In the genomic region with DNA sequence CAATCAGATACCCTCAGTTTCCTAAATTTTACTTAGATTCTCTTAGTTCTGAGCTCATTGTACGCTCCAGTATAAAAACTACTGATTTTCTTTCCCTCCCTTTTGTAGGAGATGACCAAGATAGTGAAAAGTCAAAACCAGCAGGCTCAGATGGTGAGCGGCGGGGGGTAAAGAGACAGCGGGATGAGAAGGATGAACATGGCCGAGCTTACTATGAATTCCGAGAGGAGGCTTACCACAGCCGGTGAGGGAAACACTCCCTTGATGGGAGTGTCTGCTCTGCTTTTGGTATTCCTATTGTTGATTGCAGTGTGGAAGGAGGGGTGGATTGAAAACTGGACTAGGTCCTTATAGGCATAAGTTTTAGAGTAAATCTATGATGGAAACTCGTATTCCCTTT, we compare ENCODE assay signal across 9 mouse cellular contexts. TPM values are rescaled to one million over a fixed set of nuclear protein-coding genes. Genes with fewer than 3 reads are reported as not detected.
DNase-seq lines count a peak whose midpoint lies in the region; ATAC-seq and TF ChIP-seq lines count a peak whose summit lies in the region.
"Had no signal": no experiment of that assay in that cellular context is flagged by ENCODE, and none has a peak within 500 bp of the region (broad histone marks: within the 10 kb centered on the region; RNA-seq: fewer than 3 reads in every experiment).

No protein-coding gene starts in this region.

- ATAC-seq in erythroblast, adult 5-6 weeks (replicated peaks; ENCODE audit: low FRiP score, poor library complexity, severe bottlenecking), result no peak
- no peak for ATAC-seq in liver, embryonic 13.5 days (ENCODE audit: low read depth)

- H3K4me2 ChIP-seq in CH12.LX (ENCODE audit: insufficient read depth, low read depth, poor library complexity, severe bottlenecking), result peak overlapping the region; percentile 72
- peak overlapping the region; percentile 91 for H3K4me2 ChIP-seq in liver, embryonic 13.5 days

- peak overlapping the region; percentile 50 for H3K4me3 ChIP-seq in erythroblast, embryonic 14.5 days (replicated peaks)
- peak overlapping the region in 2 of 3 experiments; percentile 23 to 46 for H3K4me3 ChIP-seq in CH12.LX (replicated peaks in 1 of 3; ENCODE audit: low read depth in 2 of 3, low read length in 2 of 3, poor library complexity in 1 of 3)
- H3K4me3 ChIP-seq in forebrain, embryonic 10.5 days, result peak overlapping the region; percentile 81
- H3K4me3 ChIP-seq in liver, embryonic 13.5 days (replicated peaks), result peak overlapping the region; percentile 98

- no peak for TF ChIP-seq CTCF in CH12.LX (conservative IDR thresholded peaks at IDR 0.05 in 1 of 2, IDR thresholded peaks at IDR 0.05 in 1 of 2; ENCODE audit: low read depth in 2 of 2, low read length in 2 of 2)

- no peak for TF ChIP-seq RAD21 in CH12.LX (IDR thresholded peaks at IDR 0.05; ENCODE audit: low read depth, low read length)

- in situ Hi-C loops in CH12.LX (cut with MboI; ENCODE audit: low pct_ligation_motif_present, low pct_unique_long_range_greater_than_20kb, low sequenced_read_pairs), result no loop called here

- no peak for TF ChIP-seq POLR2A in CH12.LX (IDR thresholded peaks at IDR 0.05; ENCODE audit: low read depth, low read length)

- peaks cover 28% of the 10 kb centered on the region for H3K4me1 ChIP-seq in erythroblast, embryonic 14.5 days (ENCODE audit: control insufficient read depth)
- H3K4me1 ChIP-seq in CH12.LX (ENCODE audit: control insufficient read depth in 1 of 2, insufficient read depth in 2 of 2), result peaks cover 0 to 10% of the 10 kb centered on the region in 2 experiments; a peak in 2 of 4 replicates
- H3K4me1 ChIP-seq in forebrain, embryonic 10.5 days, result peaks cover 29% of the 10 kb centered on the region
- peaks cover 26% of the 10 kb centered on the region for H3K4me1 ChIP-seq in liver, embryonic 13.5 days (replicated peaks)

- DNase-seq in CH12.LX (ENCODE audit: extremely low read depth), result no peak
- DNase-seq in forebrain, embryonic 10.5 days (ENCODE audit: extremely low spot score, low spot score), result no peak
- no peak for DNase-seq in liver, embryonic 13.5 days
- no peak for DNase-seq in spleen, postnatal 10 days (ENCODE audit: low spot score in 2 of 2)
- DNase-seq in T-cell, adult 2 months (ENCODE audit: low spot score), result no peak
- DNase-seq in c-Kit-positive CD71-positive TER-119-positive erythroid progenitor cells, embryonic 14.5 days (ENCODE audit: low spot score), result no peak

- H3K27me3 ChIP-seq in erythroblast, embryonic 14.5 days (ENCODE audit: control insufficient read depth), result no peaks in the 10 kb centered on the region
- no peaks in the 10 kb centered on the region for H3K27me3 ChIP-seq in CH12.LX (replicated peaks)
- no peaks in the 10 kb centered on the region for H3K27me3 ChIP-seq in forebrain, embryonic 10.5 days (ENCODE audit: poor library complexity, severe bottlenecking)
- no peaks in the 10 kb centered on the region for H3K27me3 ChIP-seq in liver, embryonic 13.5 days

- peaks cover 61% of the 10 kb centered on the region for H3K79me2 ChIP-seq in CH12.LX (replicated peaks; ENCODE audit: control insufficient read depth, extremely low read depth, insufficient read depth, poor library complexity, severe bottlenecking)

- H3K9me3 ChIP-seq in erythroblast, embryonic 14.5 days (ENCODE audit: control insufficient read depth, low read length), result no peaks in the 10 kb centered on the region
- no peaks in the 10 kb centered on the region for H3K9me3 ChIP-seq in CH12.LX (replicated peaks; ENCODE audit: low read length)
- H3K9me3 ChIP-seq in forebrain, embryonic 10.5 days, result no peaks in the 10 kb centered on the region
- no peaks in the 10 kb centered on the region for H3K9me3 ChIP-seq in liver, embryonic 13.5 days (replicated peaks)

- 82% methylated on average over 8 of the region's 8 CpGs for WGBS in forebrain, embryonic 10.5 days
- 82% methylated on average over 8 of the region's 8 CpGs for WGBS in liver, embryonic 13.5 days (ENCODE audit: insufficient replicate concordance)

- peak overlapping the region; percentile 89; the same call in 1 of the 2 replicates for H3K9ac ChIP-seq in CH12.LX (ENCODE audit: insufficient read depth, low read depth)
- H3K9ac ChIP-seq in liver, embryonic 13.5 days, result peak overlapping the region; percentile 99

- dilution Hi-C loops in CH12.LX (cut with MboI; ENCODE audit: extremely low pct_ligation_motif_present, extremely low pct_unique_long_range_greater_than_20kb, low sequenced_read_pairs), result no loop called here

- H3K27ac ChIP-seq in CH12.LX (ENCODE audit: insufficient read depth, low read depth), result no peak overlapping the region
- H3K27ac ChIP-seq in forebrain, embryonic 10.5 days, result no peak overlapping the region
- H3K27ac ChIP-seq in liver, embryonic 13.5 days, result no peak overlapping the region

- TF ChIP-seq EP300 in CH12.LX (IDR thresholded peaks at IDR 0.05; ENCODE audit: low read length), result no peak

- peaks cover 76% of the 10 kb centered on the region for H3K36me3 ChIP-seq in erythroblast, embryonic 14.5 days (ENCODE audit: control insufficient read depth)
- H3K36me3 ChIP-seq in CH12.LX (replicated peaks in 1 of 2; ENCODE audit: control insufficient read depth in 1 of 2, insufficient read depth in 1 of 2, low read length in 1 of 2), result peaks cover 42 to 53% of the 10 kb centered on the region in 2 experiments
- peaks cover 59% of the 10 kb centered on the region for H3K36me3 ChIP-seq in forebrain, embryonic 10.5 days (replicated peaks)
- peaks cover 51% of the 10 kb centered on the region for H3K36me3 ChIP-seq in liver, embryonic 13.5 days

TF ChIP-seq in CH12.LX, 34 proteins besides CTCF, POLR2A, EP300 and RAD21 (continues in another document):
- TF ChIP-seq IRF4 (IDR thresholded peaks at IDR 0.05; ENCODE audit: low read depth, low read length), result no peak
- TF ChIP-seq KAT2A (IDR thresholded peaks at IDR 0.05; ENCODE audit: insufficient replicate concordance, low read length), result no peak
- TF ChIP-seq ZMIZ1 (IDR thresholded peaks at IDR 0.05; ENCODE audit: low read depth, low read length), result no peak
- TF ChIP-seq ZKSCAN1 (IDR thresholded peaks at IDR 0.05; ENCODE audit: borderline replicate concordance, low read depth, low read length), result no peak
- no peak for TF ChIP-seq JUN (IDR thresholded peaks at IDR 0.05; ENCODE audit: insufficient read depth, low read depth, low read length)
- no peak for TF ChIP-seq MAZ (IDR thresholded peaks at IDR 0.05; ENCODE audit: low read depth, low read length)
- TF ChIP-seq PAX5 (IDR thresholded peaks at IDR 0.05; ENCODE audit: low read length), result no peak
- TF ChIP-seq NRF1 (IDR thresholded peaks at IDR 0.05; ENCODE audit: low read depth, low read length), result no peak
- no peak for TF ChIP-seq POLR2AphosphoS2 (IDR thresholded peaks at IDR 0.05; ENCODE audit: low read depth, low read length)
- TF ChIP-seq MYC (IDR thresholded peaks at IDR 0.05; ENCODE audit: low read depth, low read length), result no peak

RNA-seq across cellular contexts. Expression of gene Hnrnpul2, which starts 2.9 kb away (rescaled TPM):
- polyA plus RNA-seq in erythroblast, embryonic 14.5 days (2012), result 8.6 and 10.2 TPM in 2 replicates
- 14.4 and 27.4 TPM in 2 replicates for total RNA-seq in erythroblast, adult 5-6 weeks (2015; ENCODE audit: low replicate concordance)
- 42.6 and 58.0 TPM in 2 replicates for total RNA-seq in erythroblast, adult 5-6 weeks (2017; ENCODE audit: low replicate concordance)
- 44.3 and 44.8 TPM in 2 replicates for total RNA-seq in CH12.LX (2012; rRNA removed)
- total RNA-seq in CH12.LX (2014; rRNA removed), result 17.8 and 19.7 TPM in 2 replicates
- polyA plus RNA-seq in CH12.LX (2012; ENCODE audit: insufficient read length, low read depth), result 81.6 and 94.1 TPM in 2 replicates
- polyA plus RNA-seq in forebrain, embryonic 10.5 days (2016; fragmentation: Nextera tagmentation; extraction: Ambion mirVana), result 4.9 and 5.4 TPM in 2 replicates
- polyA plus RNA-seq in liver, embryonic 13.5 days (2015; fragmentation: Nextera tagmentation; extraction: Ambion mirVana), result 2.8 and 3.0 TPM in 2 replicates

RNA-seq across cellular contexts. Expression of gene Ttc9c, which starts 3.6 kb away (rescaled TPM):
- polyA plus RNA-seq in erythroblast, embryonic 14.5 days (2012), result 0.24 TPM in 2 replicates
- 10.0 and 13.6 TPM in 2 replicates for total RNA-seq in erythroblast, adult 5-6 weeks (2015; ENCODE audit: low replicate concordance)
- total RNA-seq in erythroblast, adult 5-6 weeks (2017; ENCODE audit: low replicate concordance), result 13.8 and 20.1 TPM in 2 replicates
- total RNA-seq in CH12.LX (2012; rRNA removed) (37.6 and 42.0 TPM in 2 replicates), CH12.LX (2014; rRNA removed) (56.5 and 57.2 TPM in 2 replicates)
- 42.2 and 44.7 TPM in 2 replicates for polyA plus RNA-seq in CH12.LX (2012; ENCODE audit: insufficient read length, low read depth)
- polyA plus RNA-seq in forebrain, embryonic 10.5 days (2016; fragmentation: Nextera tagmentation; extraction: Ambion mirVana), result 82.5 and 85.5 TPM in 2 replicates
- 25.1 and 27.4 TPM in 2 replicates for polyA plus RNA-seq in liver, embryonic 13.5 days (2015; fragmentation: Nextera tagmentation; extraction: Ambion mirVana)

RNA-seq across cellular contexts. Expression of gene AC129217.1, which starts 6.9 kb away (rescaled TPM):
- polyA plus RNA-seq in erythroblast, embryonic 14.5 days (2012), result 0.10 TPM in 1 of 2 replicates, not detected in the other
- total RNA-seq in erythroblast, adult 5-6 weeks (2015; ENCODE audit: low replicate concordance), result 4.2 TPM in 1 of 2 replicates, not detected in the other
- 14.8 TPM in 1 of 2 replicates, not detected in the other for total RNA-seq in erythroblast, adult 5-6 weeks (2017; ENCODE audit: low replicate concordance)
- total RNA-seq in CH12.LX (2012; rRNA removed) (0.25 and 0.67 TPM in 2 replicates), CH12.LX (2014; rRNA removed) (2.1 and 5.1 TPM in 2 replicates)
- 63.9 and 77.4 TPM in 2 replicates for polyA plus RNA-seq in CH12.LX (2012; ENCODE audit: insufficient read length, low read depth)
- not detected in 2 replicates for polyA plus RNA-seq in forebrain, embryonic 10.5 days (2016; fragmentation: Nextera tagmentation; extraction: Ambion mirVana)
- not detected in 2 replicates for polyA plus RNA-seq in liver, embryonic 13.5 days (2015; fragmentation: Nextera tagmentation; extraction: Ambion mirVana)
- total RNA-seq: common myeloid progenitor, adult 5-6 weeks had no signal

RNA-seq across cellular contexts. Expression of gene Bscl2, which starts 14.6 kb away (rescaled TPM):
- polyA plus RNA-seq in erythroblast, embryonic 14.5 days (2012), result 4.6 and 6.4 TPM in 2 replicates
- 28.8 and 40.3 TPM in 2 replicates for total RNA-seq in erythroblast, adult 5-6 weeks (2015; ENCODE audit: low replicate concordance)
- 12.7 and 16.4 TPM in 2 replicates for total RNA-seq in erythroblast, adult 5-6 weeks (2017; ENCODE audit: low replicate concordance)
- total RNA-seq in CH12.LX (2012; rRNA removed) (91.0 and 117 TPM in 2 replicates), CH12.LX (2014; rRNA removed) (27.9 and 30.9 TPM in 2 replicates)
- 46.7 and 51.6 TPM in 2 replicates for polyA plus RNA-seq in CH12.LX (2012; ENCODE audit: insufficient read length, low read depth)
- 47.0 and 48.0 TPM in 2 replicates for polyA plus RNA-seq in forebrain, embryonic 10.5 days (2016; fragmentation: Nextera tagmentation; extraction: Ambion mirVana)
- polyA plus RNA-seq in liver, embryonic 13.5 days (2015; fragmentation: Nextera tagmentation; extraction: Ambion mirVana), result 33.8 and 37.2 TPM in 2 replicates

RNA-seq across cellular contexts. Expression of gene Gng3, which starts 16.3 kb away (rescaled TPM):
- not detected in 2 replicates for polyA plus RNA-seq in erythroblast, embryonic 14.5 days (2012)
- not detected in 2 replicates for total RNA-seq in erythroblast, adult 5-6 weeks (2015; ENCODE audit: low replicate concordance)
- 0.56 TPM in 1 of 2 replicates, not detected in the other for total RNA-seq in erythroblast, adult 5-6 weeks (2017; ENCODE audit: low replicate concordance)
- total RNA-seq in CH12.LX (2012; rRNA removed), result 3.1 and 6.1 TPM in 2 replicates
- 0.55 and 0.56 TPM in 2 replicates for total RNA-seq in CH12.LX (2014; rRNA removed)
- polyA plus RNA-seq in CH12.LX (2012; ENCODE audit: insufficient read length, low read depth), result 8.1 and 10.3 TPM in 2 replicates
- polyA plus RNA-seq in forebrain, embryonic 10.5 days (2016; fragmentation: Nextera tagmentation; extraction: Ambion mirVana), result 27.8 and 31.7 TPM in 2 replicates
- polyA plus RNA-seq in liver, embryonic 13.5 days (2015; fragmentation: Nextera tagmentation; extraction: Ambion mirVana), result 0.52 and 0.73 TPM in 2 replicates
- total RNA-seq: common myeloid progenitor, adult 5-6 weeks had no signal

Comparison
In these comparisons a context has a peak if more than half of its experiments do, and no peak if none do; other contexts are left out.
1. H3K4me3 ChIP-seq: peak in every context shown above with its lines; median percentile 98 in liver, embryonic 13.5 days; 81 in forebrain, embryonic 10.5 days; 50 in erythroblast, embryonic 14.5 days; 34 in CH12.LX.
2. RNA of gene Ttc9c, which starts 3.6 kb away (polyA plus RNA-seq): 82.5 to 85.5 TPM in forebrain, embryonic 10.5 days, 42.2 to 44.7 TPM in CH12.LX and 25.1 to 27.4 TPM in liver, embryonic 13.5 days; 0.24 TPM in erythroblast, embryonic 14.5 days; every median in the first group is over 10 times any median in the second.
3. RNA of gene AC129217.1, which starts 6.9 kb away (polyA plus RNA-seq): 63.9 to 77.4 TPM in CH12.LX; 0.10 TPM in erythroblast, embryonic 14.5 days, not detected in forebrain, embryonic 10.5 days and not detected in liver, embryonic 13.5 days; every median in the first group is over 10 times any median in the second.